Mouse (Mus musculus) inflammation-experienced regulatory T-cells, adult 6 months (primary cell): Measurements from ENCODE around the gene Ndufs6. TPM values are rescaled to one million over a fixed set of nuclear protein-coding genes. Genes with fewer than 3 reads are reported as not detected.

Experiments used
- ATAC-seq: one replicate; pipeline ENCODE4 v1.8.0; 2017
- polyA plus RNA-seq, 3 experiments: library from polyadenylated mRNA; unstranded; fragments of 100-300 nt; shearing (Covaris generic); gene quantifications; one replicate each; pipeline ENCODE4 v1.2.1; 2017

Gene Ndufs6
- polyA plus RNA-seq = 100 to 1,000 TPM; 118 to 174 (median 174) TPM

GRCm38 (mm10) chr13:73327827-73328698, at the start of gene Ndufs6, which contains the start of gene Mrpl36:
Gene Ndufs6, minus strand, starts transcription at chr13:73328542.
Gene Mrpl36, plus strand, starts transcription at chr13:73328513.
- ATAC-seq = peak; percentile 94

- ATAC-seq = peak; percentile 86
Measured at GRCm38 (mm10) chr13:73377637-73378036, 49.3 kb upstream of the Ndufs6 start.

GRCm38 (mm10) chr13:73374612-73375011, 46.3 kb upstream of the Ndufs6 start:
- no peak for ATAC-seq

DNA sequence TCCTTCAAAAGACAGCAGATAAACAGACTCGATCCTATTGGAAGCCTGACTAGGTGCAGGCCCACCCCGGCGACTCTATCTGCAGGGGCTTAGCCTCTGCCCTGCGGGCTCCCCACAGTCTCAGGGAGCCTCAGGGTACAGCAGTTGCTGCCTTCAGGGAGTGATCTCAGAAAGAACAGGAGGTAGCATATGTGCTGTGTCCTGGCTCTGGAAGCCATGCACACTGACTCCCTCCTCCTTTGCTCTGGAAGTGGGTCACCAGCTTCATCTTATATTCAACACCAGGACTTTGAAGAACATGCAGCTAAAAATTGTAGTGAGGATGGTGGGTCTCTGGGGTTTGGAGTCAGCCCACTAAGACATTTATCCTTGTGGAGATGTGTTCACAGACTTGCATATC, 45.0 kb upstream of the Ndufs6 start:
- no peak for ATAC-seq

DNA sequence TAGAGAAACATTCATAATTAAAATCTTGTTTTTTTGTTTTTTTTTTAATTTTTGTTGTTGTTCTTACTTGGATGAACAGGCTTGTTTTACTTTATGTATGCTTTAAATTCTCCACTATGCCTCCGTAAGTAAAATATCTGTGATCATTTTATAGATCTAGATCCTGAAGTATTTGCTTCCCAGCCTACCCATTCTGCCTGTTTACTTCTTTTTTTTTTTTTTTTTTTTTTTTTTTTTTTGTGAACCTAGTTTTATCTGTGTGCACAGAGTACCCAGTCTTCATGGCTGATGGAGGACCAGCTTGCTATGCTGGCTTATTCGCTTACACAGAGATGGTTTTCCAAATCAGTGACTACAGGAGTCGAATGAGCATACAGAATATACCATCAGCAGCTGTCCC, 28.8 kb upstream of the Ndufs6 start:
- no peak for ATAC-seq

- ATAC-seq = no peak
Measured at GRCm38 (mm10) chr13:73352491-73352890, 24.1 kb upstream of the Ndufs6 start.

DNA sequence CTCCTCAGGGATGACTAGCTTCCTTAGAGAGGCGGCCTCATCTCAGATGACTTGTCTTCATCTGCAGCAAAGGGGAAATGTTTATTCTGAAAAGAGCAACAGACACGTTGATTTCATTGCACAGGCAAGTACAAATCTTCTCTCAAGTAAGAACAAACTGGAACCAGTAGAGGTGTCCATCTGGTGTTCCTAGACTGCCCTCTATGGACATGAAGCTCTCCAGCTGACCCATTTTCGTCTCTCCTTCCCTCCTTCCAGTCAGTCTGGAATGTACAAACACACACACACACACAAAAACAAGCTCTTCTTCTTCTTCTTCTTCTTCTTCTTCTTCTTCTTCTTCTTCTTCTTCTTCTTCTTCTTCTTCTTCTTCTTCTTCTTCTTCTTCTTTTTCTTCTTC, 23.6 kb upstream of the Ndufs6 start:
- no peak for ATAC-seq

GRCm38 (mm10) chr13:73350741-73351140, 22.4 kb upstream of the Ndufs6 start:
- ATAC-seq = no peak

GRCm38 (mm10) chr13:73347922-73348650, 19.7 kb upstream of the Ndufs6 start:
- ATAC-seq = no peak

DNA sequence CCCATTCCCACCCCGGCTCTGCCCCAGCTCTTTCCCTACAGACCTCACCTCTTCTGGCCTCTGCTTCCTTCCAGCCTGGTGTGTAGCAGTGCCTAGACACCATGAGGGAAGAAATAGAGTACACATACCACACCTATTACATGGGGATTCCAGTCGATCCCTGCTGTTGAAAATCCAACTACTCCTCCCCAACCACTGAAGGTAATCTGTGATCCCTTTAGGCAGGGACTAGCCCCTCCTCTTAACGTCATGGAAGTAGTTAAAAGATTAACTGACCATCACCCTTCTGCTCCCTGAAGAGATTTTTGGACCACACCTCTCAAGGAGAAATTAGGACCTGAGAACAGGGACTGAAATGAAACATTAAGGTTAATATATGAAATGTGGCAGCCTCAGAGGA, 18.8 kb upstream of the Ndufs6 start:
- no peak for ATAC-seq

DNA sequence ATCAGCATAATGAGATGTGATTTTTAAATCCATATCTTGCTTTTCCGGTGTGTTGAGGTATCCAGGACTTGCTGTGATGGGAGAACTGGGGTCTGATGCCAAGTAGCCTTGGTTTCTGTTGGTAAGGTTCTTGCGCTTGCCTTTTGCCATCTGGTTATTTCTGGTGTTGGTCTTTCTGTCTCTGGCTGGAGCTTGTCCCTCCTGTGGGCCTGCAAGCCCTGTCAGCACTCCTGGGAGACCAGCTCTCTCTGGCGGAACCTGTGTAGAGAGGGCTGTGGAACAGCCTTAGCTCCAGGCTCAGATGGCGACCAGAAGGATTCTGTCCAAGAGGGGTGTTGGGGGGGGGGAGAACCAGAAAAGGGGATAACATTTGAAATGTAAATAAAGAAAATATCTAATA, 18.4 kb upstream of the Ndufs6 start:
- ATAC-seq = no peak

GRCm38 (mm10) chr13:73346131-73346530, 17.8 kb upstream of the Ndufs6 start:
- ATAC-seq = no peak

GRCm38 (mm10) chr13:73345102-73345890, 17.0 kb upstream of the Ndufs6 start:
- ATAC-seq = peak; percentile 46

DNA sequence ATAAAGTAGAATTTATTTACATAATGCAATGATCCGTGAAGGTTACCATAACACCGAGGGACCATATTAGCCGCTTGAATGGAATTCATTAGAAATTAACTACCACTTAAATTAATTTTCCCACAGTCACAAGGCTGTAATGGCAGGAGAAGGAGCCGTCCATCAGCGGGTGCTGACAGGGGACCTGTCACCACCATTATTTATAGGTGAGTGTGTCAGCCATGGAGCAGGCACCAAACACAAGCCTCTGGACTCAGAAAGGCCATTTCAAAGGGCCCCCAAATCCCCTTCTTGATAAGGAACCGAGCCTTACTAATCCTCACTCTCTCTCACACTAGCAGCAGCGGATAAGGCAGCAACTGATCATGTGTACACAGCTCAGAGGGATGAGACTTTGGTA, 8.4 kb upstream of the Ndufs6 start:
- no peak for ATAC-seq

DNA sequence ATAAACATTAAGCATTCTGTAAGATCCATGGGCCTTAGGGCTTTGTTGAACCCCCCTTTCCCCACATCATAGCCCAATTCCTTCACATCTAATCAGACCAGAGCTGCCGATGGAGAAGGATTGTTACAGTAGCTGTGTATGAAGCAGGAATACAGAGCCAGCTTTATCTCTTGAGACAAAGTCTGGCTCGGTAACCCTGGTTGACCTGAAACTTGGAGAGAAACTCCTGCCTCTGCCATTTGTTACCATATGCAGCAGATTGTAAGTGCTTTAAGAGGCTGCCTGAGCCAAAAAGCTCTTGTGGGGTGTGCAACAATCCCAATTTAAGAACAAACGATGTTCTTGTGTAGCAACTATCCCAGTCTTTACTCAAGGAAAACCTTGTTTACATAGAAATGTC, 3.4 kb upstream of the Ndufs6 start:
- no peak for ATAC-seq

- ATAC-seq = peak; percentile 61
Measured at GRCm38 (mm10) chr13:73330844-73331501, 2.6 kb upstream of the Ndufs6 start.

DNA sequence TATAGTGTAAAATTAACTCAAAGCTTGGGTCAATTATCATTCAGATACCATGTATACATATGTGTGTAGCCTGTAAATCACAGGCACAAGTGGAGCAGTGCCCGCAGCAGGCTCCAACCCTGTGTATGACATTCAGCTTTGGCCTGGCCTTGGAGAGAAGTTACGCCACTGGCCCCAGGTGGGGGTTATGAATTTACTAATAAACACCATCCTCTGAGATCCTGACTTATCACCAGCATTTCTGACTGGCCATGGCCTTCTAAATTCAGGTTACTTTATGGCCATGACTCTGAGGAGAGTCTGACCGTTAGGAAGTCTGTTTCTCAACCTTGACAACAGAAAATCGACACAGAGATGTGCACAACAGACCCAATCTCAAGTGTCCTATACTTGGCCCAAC, 4.9 kb downstream of the Ndufs6 start:
- no peak for ATAC-seq

DNA sequence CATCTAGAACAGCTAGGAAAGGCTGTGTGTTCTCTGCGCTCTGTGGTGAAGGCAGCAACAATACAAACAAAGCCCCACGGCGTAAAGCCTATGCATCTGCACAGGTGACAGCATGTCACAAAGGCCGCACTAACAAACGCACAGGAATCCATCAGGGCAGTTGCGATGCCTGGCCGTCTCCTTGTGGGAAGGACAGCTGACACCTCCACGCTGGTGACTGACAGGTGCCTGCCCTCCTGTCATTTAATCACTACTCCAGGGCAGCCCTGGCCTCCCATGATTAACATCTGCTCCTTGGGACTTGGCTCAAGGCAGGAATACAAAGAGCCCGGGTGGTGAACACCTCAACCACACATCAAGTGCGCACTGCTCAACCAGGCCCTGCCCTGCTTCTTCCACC, 5.7 kb downstream of the Ndufs6 start:
- ATAC-seq = no peak

DNA sequence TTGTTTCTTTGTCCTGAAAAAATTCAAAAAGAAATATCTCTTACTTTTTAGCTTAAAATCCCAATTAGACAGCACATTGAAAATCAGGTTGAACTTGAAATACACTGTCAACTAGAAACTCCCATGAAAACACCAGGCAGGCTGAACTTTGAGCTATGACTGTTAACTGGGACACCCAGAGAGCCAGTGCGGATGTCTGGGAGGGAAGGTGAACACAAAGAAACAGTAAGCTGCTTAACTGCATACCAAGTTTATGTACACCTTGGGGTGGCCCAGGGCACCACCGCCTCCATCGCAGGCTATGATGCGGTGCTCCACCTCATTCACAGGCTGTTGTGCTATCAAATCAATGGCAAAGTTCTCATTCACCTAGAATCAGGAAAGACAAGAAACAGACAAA, 8.3 kb downstream of the Ndufs6 start:
- ATAC-seq = no peak

DNA sequence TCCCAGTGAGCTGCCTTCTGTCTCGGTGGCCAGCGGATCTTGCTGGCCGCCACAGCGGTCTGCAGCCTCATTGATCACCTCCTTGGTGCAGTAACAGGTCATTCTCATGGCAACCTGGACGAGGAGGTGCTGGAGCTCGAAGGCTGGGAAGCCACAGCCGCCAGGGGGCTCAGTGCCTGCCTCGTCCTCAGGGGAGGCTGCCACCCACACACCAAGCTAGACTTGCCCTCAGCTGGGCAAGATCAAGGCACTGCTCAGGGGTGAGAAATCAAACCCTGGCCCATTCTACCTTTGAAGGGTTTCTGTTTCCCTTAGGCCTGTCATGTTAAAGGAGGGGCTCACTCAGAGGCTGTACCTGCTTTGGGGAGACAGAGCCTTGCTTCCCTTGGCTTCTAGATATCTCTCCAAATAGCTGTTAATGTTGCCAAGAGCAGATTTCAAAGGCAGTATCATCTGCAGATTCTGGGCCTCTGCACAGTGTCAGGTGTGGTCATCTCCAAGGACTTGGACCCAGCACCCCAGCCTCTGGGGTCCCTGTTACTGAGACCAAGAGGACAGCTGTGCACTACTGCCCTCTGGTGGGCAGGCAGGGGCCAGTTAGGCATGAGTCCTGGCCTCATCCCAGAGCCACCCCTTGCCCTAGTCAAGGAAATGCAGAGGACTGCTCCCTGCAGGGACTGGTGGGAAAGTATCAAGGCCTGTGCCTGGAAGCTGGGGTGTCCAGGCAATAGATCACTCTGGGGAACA, 18.0 kb downstream of the Ndufs6 start:
- ATAC-seq = peak; percentile 49

GRCm38 (mm10) chr13:73306430-73306829, 21.9 kb downstream of the Ndufs6 start:
- ATAC-seq = no peak

GRCm38 (mm10) chr13:73306085-73306410, 22.3 kb downstream of the Ndufs6 start:
- no peak for ATAC-seq
